Mouse (Mus musculus): ENCODE results near the gene Mid1.

GRCm38 (mm10) chrX:169838650-169838971, 153.6 kb downstream of the Mid1 start:
- TF ChIP-seq GATA1 (IDR thresholded peaks at IDR 0.05; ENCODE audit: borderline replicate concordance, low read length) (no peak), FLI1 (IDR thresholded peaks at IDR 0.05; ENCODE audit: low read length) (no peak)
